Mouse (Mus musculus) yolk sac, embryonic 10.5 days (tissue): Measurements from ENCODE around the gene Naa15.

Source experiments
- DNase-seq: peaks from one replicate; pipeline ENCODE4 v3.0.0-alpha.2; 2017; ENCODE audit warnings: low spot score

Naa15 gene

GRCm38 (mm10) chr3:51511983-51512382 is 97.0 kb downstream of the Naa15 start:
- DNase-seq: no peak

DNA sequence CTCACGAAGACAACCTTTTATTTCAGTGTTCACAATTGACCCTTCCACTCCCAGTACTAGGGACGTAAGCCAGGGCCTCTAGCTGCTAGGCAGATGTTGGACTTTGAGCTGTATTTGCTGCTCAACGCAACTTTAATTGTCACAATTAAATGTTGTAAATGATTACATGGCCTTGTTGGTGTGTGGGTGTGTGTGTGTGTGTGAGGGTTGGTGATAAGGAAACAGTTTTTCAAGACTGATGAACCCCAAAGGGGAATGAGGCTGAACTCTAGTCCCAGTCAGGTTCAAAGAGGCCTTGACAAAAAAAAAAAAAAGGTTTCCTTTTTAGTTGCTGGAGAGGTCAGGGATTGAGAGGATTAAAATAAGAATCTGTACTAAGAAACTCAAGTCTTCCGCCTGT is 102.5 kb downstream of the Naa15 start:
- no peak for DNase-seq

DNA sequence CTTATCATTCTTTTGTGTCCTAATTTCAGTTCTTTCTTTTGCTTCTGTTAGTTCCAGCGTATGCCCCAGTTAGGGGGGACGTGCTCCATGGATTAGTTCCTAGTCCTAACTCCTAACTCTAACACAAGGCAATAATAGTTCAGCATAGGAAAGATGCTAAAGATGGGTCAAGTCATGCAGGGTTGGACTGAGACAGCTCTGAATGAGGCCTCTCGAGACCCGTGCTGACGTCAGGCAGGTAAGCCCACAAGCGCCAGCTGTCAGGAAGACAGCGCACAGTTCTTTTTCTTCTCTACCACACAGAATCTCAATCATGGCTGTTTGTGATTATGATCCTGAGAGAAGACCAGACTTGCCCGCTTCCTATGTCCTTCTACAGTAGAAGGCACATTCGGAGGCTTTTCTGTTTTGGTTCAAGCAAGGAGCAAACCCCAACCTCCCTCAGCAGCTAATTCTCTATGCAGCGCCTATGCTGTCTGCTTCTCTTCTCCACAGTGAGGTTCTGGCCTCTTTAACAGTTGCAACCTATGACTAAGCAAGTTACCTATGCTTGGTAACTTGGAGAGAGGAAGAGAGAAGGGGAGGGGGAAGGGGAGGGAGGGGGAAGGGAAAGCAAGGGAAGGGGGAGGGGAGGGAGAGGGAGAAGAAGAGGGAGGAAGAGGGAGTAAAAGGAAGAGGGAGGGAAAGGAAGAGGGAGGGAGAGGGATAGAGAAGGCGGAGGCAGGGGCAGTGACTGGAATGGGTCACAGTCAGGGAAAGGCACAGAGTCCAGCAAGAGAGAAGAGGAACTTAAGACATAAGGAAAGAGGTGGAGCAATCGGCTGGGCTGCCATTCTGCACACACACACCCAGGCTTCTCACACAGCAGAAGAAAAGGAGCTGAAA is 103.2 kb downstream of the Naa15 start:
- peak; percentile 74 for DNase-seq

DNA sequence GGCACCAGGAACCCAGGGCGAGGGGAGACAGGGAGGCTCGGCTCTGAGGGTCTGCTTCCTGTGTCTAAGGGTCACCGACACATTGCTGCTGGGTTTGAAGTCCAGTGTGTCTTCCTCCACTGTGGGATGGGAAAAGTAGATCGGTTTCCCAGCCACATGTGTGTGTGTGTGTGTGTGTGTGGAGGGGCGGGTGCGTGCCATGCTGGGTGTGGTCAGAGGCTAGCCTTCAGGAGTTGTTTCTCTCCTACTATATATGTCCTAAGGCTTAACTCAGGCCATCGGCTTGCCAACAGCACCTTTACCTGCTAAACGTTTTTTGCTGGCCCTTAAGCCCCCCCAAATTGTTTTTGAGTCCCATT is 103.8 kb downstream of the Naa15 start:
- no peak for DNase-seq

GRCm38 (mm10) chr3:51521262-51521661 is 106.3 kb downstream of the Naa15 start:
- DNase-seq: no peak

DNA sequence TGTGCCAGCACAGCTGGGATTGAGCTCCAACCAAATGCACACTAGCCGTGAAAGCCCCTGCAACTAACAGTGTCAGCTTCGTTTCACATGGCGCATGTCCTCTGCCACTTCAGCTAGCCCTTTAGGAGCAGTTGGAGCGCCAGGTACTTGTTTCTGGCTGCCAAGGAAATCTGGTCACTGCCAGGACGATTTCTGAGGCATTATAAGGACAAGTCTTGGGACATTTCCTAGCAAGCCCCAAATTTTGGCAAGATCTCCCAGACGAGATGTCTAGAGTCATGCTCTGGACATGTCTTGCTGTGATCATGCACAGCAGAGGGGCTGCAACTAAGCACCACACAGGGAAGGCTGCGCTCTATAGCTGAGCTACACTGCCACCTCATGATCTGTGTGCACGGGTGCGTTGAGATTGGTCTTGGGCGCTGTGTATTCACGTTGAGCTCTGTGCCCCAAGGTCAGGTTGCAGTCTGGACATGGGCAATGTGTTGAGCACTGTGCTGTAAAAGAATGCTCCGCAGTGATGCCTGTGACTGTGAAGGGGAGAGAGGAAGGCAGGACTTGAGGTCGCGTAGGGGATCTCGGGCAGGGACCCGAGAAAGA is 110.3 kb downstream of the Naa15 start:
- no peak for DNase-seq
